Mouse (Mus musculus): ENCODE measurements around the gene Eya3.

DNA sequence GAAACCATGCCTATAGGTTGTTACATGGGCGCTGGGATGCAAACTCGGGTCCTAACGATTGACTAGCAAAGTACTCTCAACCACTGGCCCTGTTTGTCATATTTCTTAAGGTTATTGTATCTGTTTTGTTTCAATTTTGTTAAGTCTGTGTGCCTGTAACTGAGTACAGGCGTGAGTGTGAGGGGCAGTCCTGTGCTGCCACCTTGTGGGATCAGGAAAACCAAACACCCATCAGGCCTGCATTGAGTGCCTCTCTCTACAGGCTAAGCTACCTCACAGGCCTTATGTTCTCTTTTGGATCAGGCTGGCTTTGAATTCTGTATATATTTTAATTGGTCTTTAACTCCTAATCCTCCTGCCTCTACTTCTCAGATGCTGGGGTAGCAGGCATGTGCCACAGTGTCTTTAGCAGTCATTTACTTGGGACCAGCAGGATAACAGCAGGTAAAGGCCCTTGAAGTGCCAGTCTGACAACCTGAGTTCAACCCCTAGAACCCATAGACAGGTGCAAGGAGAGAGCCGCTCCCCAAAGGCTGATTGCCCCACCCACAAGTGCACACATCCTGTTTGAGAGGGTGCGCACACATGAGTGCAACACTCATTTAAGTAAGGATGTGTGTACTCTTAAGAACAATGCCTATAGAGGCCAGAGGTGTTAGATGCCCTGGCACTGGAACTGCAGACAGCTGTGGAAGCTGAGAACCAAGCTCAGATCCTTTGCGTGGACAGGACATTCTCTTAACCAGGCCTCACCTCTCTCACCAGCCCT, 38.2 kb downstream of the Eya3 start:
- peak; percentile 82 for TF ChIP-seq CTCF (IDR thresholded peaks at IDR 0.05; ENCODE audit: control insufficient read depth, insufficient read depth, low read length)
- no peak for TF ChIP-seq POLR2A (IDR thresholded peaks at IDR 0.05; ENCODE audit: borderline replicate concordance, control insufficient read depth, low read depth, low read length)
